Mouse (Mus musculus): ENCODE data around the gene Spocd1. TPM values are rescaled to one million over a fixed set of nuclear protein-coding genes. Genes with fewer than 3 reads are reported as not detected.
A peak's percentile ranks its signal among the peaks of the same experiment; 100 is the strongest.

Spocd1 gene
- total and polyA plus RNA-seq, 3 experiments: 0.92 to 3.2 (median 1.1) TPM

GRCm38 (mm10) chr4:129918464-129918863 lies 10.6 kb upstream of the Spocd1 start:
- no peak for DNase-seq

- DNase-seq: peak; percentile 78
These were observed 10.1 kb upstream of the Spocd1 start for GRCm38 (mm10) chr4:129918901-129919300.

GRCm38 (mm10) chr4:129920542-129921313 lies 8.3 kb upstream of the Spocd1 start:
- peak; percentile 77 for DNase-seq

- DNase-seq: peak; percentile 88
These were observed 7.8 kb upstream of the Spocd1 start for GRCm38 (mm10) chr4:129921314-129921587.

GRCm38 (mm10) chr4:129924143-129924542 lies 4.9 kb upstream of the Spocd1 start:
- peak; percentile 61 for DNase-seq

GRCm38 (mm10) chr4:129924694-129925093 lies 4.4 kb upstream of the Spocd1 start:
- DNase-seq: peak; percentile 64

- peak; percentile 70 for DNase-seq
These were observed 2.5 kb upstream of the Spocd1 start for GRCm38 (mm10) chr4:129926544-129926943.

GRCm38 (mm10) chr4:129927091-129927490 lies 2.0 kb upstream of the Spocd1 start:
- DNase-seq: no peak

GRCm38 (mm10) chr4:129928124-129928751 lies 811 bp upstream of the Spocd1 start:
- DNase-seq: peak; percentile 88

- DNase-seq: no peak
These were observed 4.6 kb downstream of the Spocd1 start for GRCm38 (mm10) chr4:129933696-129934095.

GRCm38 (mm10) chr4:129934177-129934855 lies 5.3 kb downstream of the Spocd1 start:
- DNase-seq: peak; percentile 48

- DNase-seq: peak; percentile 52
These were observed 22.3 kb downstream of the Spocd1 start for GRCm38 (mm10) chr4:129951359-129951821.

GRCm38 (mm10) chr4:129952241-129952810 lies 23.3 kb downstream of the Spocd1 start:
- no peak for DNase-seq

- no peak for DNase-seq
These were observed 25.5 kb downstream of the Spocd1 start for GRCm38 (mm10) chr4:129954527-129954926.

- DNase-seq: peak; percentile 90
These were observed 31.3 kb downstream of the Spocd1 start for GRCm38 (mm10) chr4:129960180-129960944.

- no peak for DNase-seq
These were observed 36.2 kb downstream of the Spocd1 start for GRCm38 (mm10) chr4:129965294-129965693.

- DNase-seq: no peak
These were observed 37.2 kb downstream of the Spocd1 start for GRCm38 (mm10) chr4:129966201-129966600.

GRCm38 (mm10) chr4:129967024-129968014 lies 38.3 kb downstream of the Spocd1 start:
- DNase-seq: no peak

- DNase-seq: no peak
These were observed 41.1 kb downstream of the Spocd1 start for GRCm38 (mm10) chr4:129970168-129970567.

- no peak for DNase-seq
These were observed 41.8 kb downstream of the Spocd1 start for GRCm38 (mm10) chr4:129970861-129971260.

- DNase-seq: no peak
These were observed 42.9 kb downstream of the Spocd1 start for GRCm38 (mm10) chr4:129971989-129972388.

Measured in adrenal gland, adult 2 months (tissue).